10 mouse cellular contexts compared by ENCODE assay signal in genomic region chr5:110143007-110143406, GRCm38 (mm10). TPM values are rescaled to one million over a fixed set of nuclear protein-coding genes. Genes with fewer than 3 reads are reported as not detected.
DNase-seq lines count a peak whose midpoint lies in the region; ATAC-seq and TF ChIP-seq lines count a peak whose summit lies in the region.
"Had no signal": no experiment of that assay in that cellular context is flagged by ENCODE, and none has a peak within 500 bp of the region (broad histone marks: within the 10 kb centered on the region; RNA-seq: fewer than 3 reads in every experiment).

No protein-coding gene starts in this region.

- no peak overlapping the region for H3K4me3 ChIP-seq in left cerebral cortex, adult 2 months
- H3K4me3 ChIP-seq in embryonic facial prominence, embryonic 10.5 days: no peak overlapping the region

- H3K4me1 ChIP-seq in embryonic facial prominence, embryonic 10.5 days: no peaks in the 10 kb centered on the region

- H3K9me3 ChIP-seq in embryonic facial prominence, embryonic 10.5 days: no peaks in the 10 kb centered on the region

- no peak for ATAC-seq in activated CD4-positive, CD25-positive, alpha-beta regulatory T cell, adult 4 months

- TF ChIP-seq CTCF in left cerebral cortex, adult 2 months (IDR thresholded peaks at IDR 0.05): peak; percentile 37

- peak; percentile 29 for DNase-seq in adrenal gland, postnatal 14 days
- no peak for DNase-seq in adrenal gland, postnatal 25 days
- DNase-seq in left cerebral cortex, adult 2 months (ENCODE audit: extremely low spot score in 1 of 2, low spot score in 2 of 2): no peak
- DNase-seq in left cerebral cortex, postnatal 25 days (ENCODE audit: low spot score in 2 of 2): no peak
- peak; percentile 12 for DNase-seq in embryo, embryonic 11 days
- peak; percentile 50 for DNase-seq in splenic B cell, adult 2 months (ENCODE audit: low read depth, low spot score)
- DNase-seq in embryonic facial prominence, embryonic 10.5 days (ENCODE audit: low spot score): no peak
- DNase-seq: cerebellum, adult 11-12 months had no signal

- peaks cover 15% of the 10 kb centered on the region for H3K36me3 ChIP-seq in splenic B cell, adult 2 months (ENCODE audit: control insufficient read depth, insufficient read depth, low read length, poor library complexity, severe bottlenecking)
- peaks cover 81% of the 10 kb centered on the region for H3K36me3 ChIP-seq in embryonic facial prominence, embryonic 10.5 days (replicated peaks)

- WGBS in embryonic facial prominence, embryonic 10.5 days: 84% methylated on average over 5 of the region's 5 CpGs

- no peaks in the 10 kb centered on the region for H3K27me3 ChIP-seq in splenic B cell, adult 2 months (ENCODE audit: control insufficient read depth, insufficient read depth, low read length, poor library complexity, severe bottlenecking)
- no peaks in the 10 kb centered on the region for H3K27me3 ChIP-seq in embryonic facial prominence, embryonic 10.5 days (replicated peaks; ENCODE audit: low read depth, poor library complexity, severe bottlenecking)

- H3K27ac ChIP-seq in left cerebral cortex, adult 2 months: no peak overlapping the region
- no peak overlapping the region for H3K27ac ChIP-seq in embryonic facial prominence, embryonic 10.5 days (replicated peaks)

- intact Hi-C loops in left cerebral cortex, adult 2 months (cut with DNase I): no loop called here
- intact Hi-C loops in left cerebral cortex, postnatal 25 days (cut with DNase I): no loop called here

RNA-seq across cellular contexts. Expression of gene Chfr, which starts 7.4 kb away (rescaled TPM):
- total RNA-seq in adrenal gland, postnatal 14 days (2021): 34.1 and 46.1 TPM in 2 replicates
- 43.0 and 44.0 TPM in 2 replicates for total RNA-seq in adrenal gland, postnatal 25 days (2021)
- total RNA-seq in left cerebral cortex, adult 2 months (2021): 10 to 100 TPM; 55.5 to 58.0 TPM
- total RNA-seq in left cerebral cortex, postnatal 25 days (2021): 10 to 100 TPM; 51.3 to 54.7 TPM
- 10 to 100 TPM; 35.7 to 50.7 TPM for polyA plus RNA-seq in activated CD4-positive, CD25-positive, alpha-beta regulatory T cell, adult 4 months (2017; shearing (Covaris generic))
- 45.1 and 48.6 TPM in 2 replicates for polyA plus RNA-seq in embryonic facial prominence, embryonic 10.5 days (2016; fragmentation: Nextera tagmentation; extraction: Ambion mirVana)

RNA-seq across cellular contexts. Expression of gene Zfp605, which starts 33.1 kb away (rescaled TPM):
- total RNA-seq in adrenal gland, postnatal 14 days (2021): 4.7 and 7.8 TPM in 2 replicates
- total RNA-seq in adrenal gland, postnatal 25 days (2021): 5.7 and 7.1 TPM in 2 replicates
- 10 to 100 TPM; 15.9 to 16.7 TPM for total RNA-seq in left cerebral cortex, adult 2 months (2021)
- 10 to 100 TPM; 17.4 to 18.6 TPM for total RNA-seq in left cerebral cortex, postnatal 25 days (2021)
- polyA plus RNA-seq in activated CD4-positive, CD25-positive, alpha-beta regulatory T cell, adult 4 months (2017; shearing (Covaris generic)): 1 to 10 TPM; 3.5 to 4.6 TPM
- polyA plus RNA-seq in embryonic facial prominence, embryonic 10.5 days (2016; fragmentation: Nextera tagmentation; extraction: Ambion mirVana): 5.5 and 5.7 TPM in 2 replicates

RNA-seq across cellular contexts. Expression of gene Golga3, which starts 33.5 kb away (rescaled TPM):
- total RNA-seq in adrenal gland, postnatal 14 days (2021): 33.0 and 36.0 TPM in 2 replicates
- total RNA-seq in adrenal gland, postnatal 25 days (2021): 33.8 and 40.1 TPM in 2 replicates
- 10 to 100 TPM; 47.0 to 49.3 TPM for total RNA-seq in left cerebral cortex, adult 2 months (2021)
- 10 to 100 TPM; 42.3 to 44.4 TPM for total RNA-seq in left cerebral cortex, postnatal 25 days (2021)
- polyA plus RNA-seq in activated CD4-positive, CD25-positive, alpha-beta regulatory T cell, adult 4 months (2017; shearing (Covaris generic)): 10 to 100 TPM; 18.0 to 20.7 TPM
- 19.9 and 20.6 TPM in 2 replicates for polyA plus RNA-seq in embryonic facial prominence, embryonic 10.5 days (2016; fragmentation: Nextera tagmentation; extraction: Ambion mirVana)

RNA-seq across cellular contexts. Expression of gene Gtpbp6, which starts 35.0 kb away (rescaled TPM):
- total RNA-seq in adrenal gland, postnatal 14 days (2021): 57.4 and 63.7 TPM in 2 replicates
- total RNA-seq in adrenal gland, postnatal 25 days (2021): 72.3 and 75.1 TPM in 2 replicates
- 100 to 1,000 TPM; 107 to 108 TPM for total RNA-seq in left cerebral cortex, adult 2 months (2021)
- 10 to 100 TPM; 80.5 to 95.6 TPM for total RNA-seq in left cerebral cortex, postnatal 25 days (2021)
- 10 to 100 TPM; 11.6 to 11.7 TPM for polyA plus RNA-seq in activated CD4-positive, CD25-positive, alpha-beta regulatory T cell, adult 4 months (2017; shearing (Covaris generic))
- polyA plus RNA-seq in embryonic facial prominence, embryonic 10.5 days (2016; fragmentation: Nextera tagmentation; extraction: Ambion mirVana): 33.3 and 35.6 TPM in 2 replicates

RNA-seq across cellular contexts. Expression of gene Plcxd1, which starts 43.2 kb away (rescaled TPM):
- total RNA-seq in adrenal gland, postnatal 14 days (2021): not detected in 2 replicates
- total RNA-seq in adrenal gland, postnatal 25 days (2021): 0.15 and 0.29 TPM in 2 replicates
- total RNA-seq in left cerebral cortex, adult 2 months (2021): 1 to 10 TPM; 9.3 to 9.5 TPM
- total RNA-seq in left cerebral cortex, postnatal 25 days (2021): 10 to 100 TPM in 1 of 2 experiments, 1 to 10 TPM in 1; 9.6 to 12.8 TPM
- 1 to 10 TPM in 1 of 2 experiments, under 1 TPM in 1; 0.63 to 1.6 TPM for polyA plus RNA-seq in activated CD4-positive, CD25-positive, alpha-beta regulatory T cell, adult 4 months (2017; shearing (Covaris generic))
- 2.0 and 3.2 TPM in 2 replicates for polyA plus RNA-seq in embryonic facial prominence, embryonic 10.5 days (2016; fragmentation: Nextera tagmentation; extraction: Ambion mirVana)
- total RNA-seq: heart, adult 18-20 months had no signal

Comparison
In these comparisons a context has a peak if more than half of its experiments do, and no peak if none do; other contexts are left out.
1. DNase-seq: peak in adrenal gland, postnatal 14 days (single experiment), embryo, embryonic 11 days (single experiment) and splenic B cell, adult 2 months (single experiment); none in adrenal gland, postnatal 25 days (single experiment), left cerebral cortex, adult 2 months (0 of 2), left cerebral cortex, postnatal 25 days (0 of 2) and embryonic facial prominence, embryonic 10.5 days (single experiment).